Mouse (Mus musculus) thymus, adult 2 months (tissue): ENCODE results near the gene Ubald2.

Experiments used
- CTCF ChIP-seq: fragments of 200-500 bp; IDR thresholded peaks from 2 replicates; pipeline ENCODE4 v1.5.1; 2012; ENCODE audit warnings: mild to moderate bottlenecking, control low read depth, low read length, moderate library complexity, borderline replicate concordance; ENCODE audit not compliant: control insufficient read depth, poor library complexity, insufficient read depth; ENCODE audit errors: extremely low read depth
- POLR2A ChIP-seq: fragments of 200-500 bp; IDR thresholded peaks from 2 replicates; pipeline ENCODE4 v1.6.1; 2012; ENCODE audit warnings: mild to moderate bottlenecking, low read length, control low read depth, moderate library complexity; ENCODE audit not compliant: control insufficient read depth, poor library complexity, insufficient read depth; ENCODE audit errors: extremely low read depth

DNA sequence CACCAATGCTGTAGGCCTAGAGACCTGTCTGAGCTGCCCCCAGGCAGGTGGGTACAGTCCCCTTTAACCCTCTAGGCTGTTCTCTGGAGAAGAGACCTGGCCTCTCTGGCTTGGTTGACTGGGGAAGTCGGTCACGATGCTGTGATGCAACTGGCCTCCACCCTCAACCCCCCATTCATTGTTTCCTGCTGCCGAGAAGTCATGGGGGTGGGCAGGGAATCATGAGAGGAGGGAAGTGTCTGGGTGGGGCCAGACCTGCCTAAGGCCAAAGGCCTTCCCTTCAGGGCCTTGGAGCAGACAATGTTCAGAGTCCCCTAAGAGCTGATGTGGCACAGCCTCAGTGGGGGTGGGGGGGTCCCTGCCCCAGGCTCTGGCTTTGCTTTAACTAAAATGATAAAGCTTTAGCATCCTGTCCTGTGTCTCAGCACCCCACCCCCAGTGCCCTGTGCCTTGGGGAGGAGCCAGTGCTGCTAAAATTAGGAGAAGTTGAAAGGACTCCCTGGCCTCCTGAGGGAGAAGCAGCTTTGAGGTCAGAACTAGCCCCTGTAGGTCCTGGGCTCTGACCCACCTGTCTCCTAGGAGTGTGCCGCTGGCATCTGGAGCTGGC, 2.9 kb downstream of the Ubald2 start:
- TF ChIP-seq POLR2A, result no peak
- no peak for TF ChIP-seq CTCF
